Mouse (Mus musculus) fibroblast of lung, adult 2 months (primary cell): ENCODE measurements around the gene Foxp1.

ENCODE experiments used
- DNase-seq: peaks from one replicate; pipeline ENCODE4 v3.0.0-alpha.2; 2011; ENCODE audit warnings: low read depth

Gene Foxp1

GRCm38 (mm10) chr6:98991900-98992771, 530.4 kb downstream of the Foxp1 start:
- DNase-seq = no peak

GRCm38 (mm10) chr6:98987533-98988169, 534.9 kb downstream of the Foxp1 start:
- no peak for DNase-seq

GRCm38 (mm10) chr6:98985452-98985851, 537.1 kb downstream of the Foxp1 start:
- no peak for DNase-seq

- no peak for DNase-seq
Measured at GRCm38 (mm10) chr6:98984626-98985025, 537.9 kb downstream of the Foxp1 start.

GRCm38 (mm10) chr6:98984026-98984425, 538.5 kb downstream of the Foxp1 start:
- DNase-seq = no peak

GRCm38 (mm10) chr6:98983311-98983838, 539.1 kb downstream of the Foxp1 start:
- no peak for DNase-seq

- DNase-seq = no peak
Measured at GRCm38 (mm10) chr6:98981265-98981664, 541.3 kb downstream of the Foxp1 start.

GRCm38 (mm10) chr6:98980432-98980831, 542.1 kb downstream of the Foxp1 start:
- no peak for DNase-seq

- no peak for DNase-seq
Measured at GRCm38 (mm10) chr6:98980001-98980400, 542.5 kb downstream of the Foxp1 start.

GRCm38 (mm10) chr6:98977806-98978205, 544.7 kb downstream of the Foxp1 start:
- DNase-seq = no peak

GRCm38 (mm10) chr6:98975918-98976317, 546.6 kb downstream of the Foxp1 start:
- no peak for DNase-seq

GRCm38 (mm10) chr6:98973433-98973832, 549.1 kb downstream of the Foxp1 start:
- DNase-seq = no peak

GRCm38 (mm10) chr6:98972404-98972803, 550.1 kb downstream of the Foxp1 start:
- DNase-seq = no peak

GRCm38 (mm10) chr6:98959333-98959732, 563.2 kb downstream of the Foxp1 start:
- no peak for DNase-seq

- DNase-seq = no peak
Measured at GRCm38 (mm10) chr6:98956522-98957169, 565.9 kb downstream of the Foxp1 start.

GRCm38 (mm10) chr6:98955706-98956105, 566.8 kb downstream of the Foxp1 start:
- no peak for DNase-seq

GRCm38 (mm10) chr6:98954439-98954838, 568.1 kb downstream of the Foxp1 start:
- no peak for DNase-seq

GRCm38 (mm10) chr6:98949703-98950191, 572.8 kb downstream of the Foxp1 start:
- DNase-seq = peak; percentile 66

GRCm38 (mm10) chr6:98949286-98949685, 573.2 kb downstream of the Foxp1 start:
- DNase-seq = no peak

GRCm38 (mm10) chr6:98948153-98949141, 574.1 kb downstream of the Foxp1 start:
- DNase-seq = no peak

- DNase-seq = no peak
Measured at GRCm38 (mm10) chr6:98947486-98948152, 574.9 kb downstream of the Foxp1 start.
